Comparison of ENCODE assay signal across 7 mouse cellular contexts in genomic region chr7:114117444-114117905, GRCm38 (mm10). TPM values are rescaled to one million over a fixed set of nuclear protein-coding genes. Genes with fewer than 3 reads are reported as not detected.
DNase-seq lines count a peak whose midpoint lies in the region; ATAC-seq lines count a peak whose summit lies in the region.

TSS of gene Rras2 (minus strand) at chr7:114117781.

- H3K36me3 ChIP-seq in embryonic facial prominence, embryonic 13.5 days, result no peaks in the 10 kb centered on the region
- no peaks in the 10 kb centered on the region for H3K36me3 ChIP-seq in limb, embryonic 13.5 days
- H3K36me3 ChIP-seq in midbrain, embryonic 16.5 days (ENCODE audit: control insufficient read depth, insufficient read depth, low read length), result no peaks in the 10 kb centered on the region

- peak within 1 kb of the TSS; percentile 88 for H3K4me2 ChIP-seq in embryonic facial prominence, embryonic 13.5 days
- H3K4me2 ChIP-seq in limb, embryonic 13.5 days (replicated peaks), result peak within 1 kb of the TSS; percentile 79
- H3K4me2 ChIP-seq in midbrain, embryonic 16.5 days (ENCODE audit: low read length), result peak within 1 kb of the TSS; percentile 81

- H3K27ac ChIP-seq in embryonic facial prominence, embryonic 13.5 days, result peak within 1 kb of the TSS; percentile 85
- H3K27ac ChIP-seq in limb, embryonic 13.5 days, result peak within 1 kb of the TSS; percentile 86
- H3K27ac ChIP-seq in midbrain, embryonic 16.5 days (ENCODE audit: low read length), result peak within 1 kb of the TSS; percentile 91

- ATAC-seq in embryonic facial prominence, embryonic 13.5 days (ENCODE audit: insufficient number of reproducible peaks, insufficient read depth, low FRiP score, low TSS enrichment, low read depth), result peak; percentile 99
- ATAC-seq in limb, embryonic 13.5 days (ENCODE audit: low FRiP score, low read depth), result peak; percentile 98
- ATAC-seq in midbrain, embryonic 16.5 days, result peak; percentile 99

- no peaks in the 10 kb centered on the region for H3K9me3 ChIP-seq in embryonic facial prominence, embryonic 13.5 days
- H3K9me3 ChIP-seq in limb, embryonic 13.5 days, result no peaks in the 10 kb centered on the region
- H3K9me3 ChIP-seq in midbrain, embryonic 16.5 days (replicated peaks; ENCODE audit: control insufficient read depth, low read length, poor library complexity, severe bottlenecking), result no peaks in the 10 kb centered on the region

- peaks cover 7% of the 10 kb centered on the region for H3K27me3 ChIP-seq in embryonic facial prominence, embryonic 13.5 days
- H3K27me3 ChIP-seq in limb, embryonic 13.5 days, result no peaks in the 10 kb centered on the region
- H3K27me3 ChIP-seq in midbrain, embryonic 16.5 days (ENCODE audit: control insufficient read depth, insufficient read depth, low read depth, low read length), result no peaks in the 10 kb centered on the region; the same call in 1 of the 2 replicates

- WGBS in embryonic facial prominence, embryonic 13.5 days, result under 1% methylated on average over 54 of the region's 55 CpGs
- 0% methylated on average over 31 of the region's 55 CpGs for WGBS in limb, embryonic 13.5 days
- WGBS in midbrain, embryonic 16.5 days, result under 1% methylated on average over 43 of the region's 55 CpGs

- peak within 1 kb of the TSS; percentile 84 for H3K4me3 ChIP-seq in embryonic facial prominence, embryonic 13.5 days
- peak within 1 kb of the TSS; percentile 84 for H3K4me3 ChIP-seq in limb, embryonic 13.5 days
- H3K4me3 ChIP-seq in midbrain, embryonic 16.5 days (ENCODE audit: low read depth, low read length), result peak within 1 kb of the TSS; percentile 91

- H3K4me1 ChIP-seq in embryonic facial prominence, embryonic 13.5 days, result peaks cover 12% of the 10 kb centered on the region
- peaks cover 18% of the 10 kb centered on the region for H3K4me1 ChIP-seq in limb, embryonic 13.5 days
- peaks cover 16% of the 10 kb centered on the region for H3K4me1 ChIP-seq in midbrain, embryonic 16.5 days (ENCODE audit: control insufficient read depth, insufficient read depth, low read length)

- peak; percentile 91 for DNase-seq in adrenal gland, postnatal 25 days
- DNase-seq in heart, adult 9 months (ENCODE audit: low spot score in 2 of 2), result peak; percentile 86
- peak; percentile 91 for DNase-seq in kidney, adult 9 months
- DNase-seq in spleen, postnatal 10 days (ENCODE audit: low spot score in 2 of 2), result peak; percentile 44 to 79

- H3K9ac ChIP-seq in embryonic facial prominence, embryonic 13.5 days, result peak within 1 kb of the TSS; percentile 85
- H3K9ac ChIP-seq in limb, embryonic 13.5 days, result peak within 1 kb of the TSS; percentile 86
- H3K9ac ChIP-seq in midbrain, embryonic 16.5 days (ENCODE audit: low read depth, low read length), result peak within 1 kb of the TSS; percentile 92

RNA-seq across cellular contexts. Expression of gene Rras2, which starts in this region (rescaled TPM):
- 23.9 and 28.3 TPM in 2 replicates for total RNA-seq in adrenal gland, postnatal 25 days (2021)
- polyA plus RNA-seq in embryonic facial prominence, embryonic 13.5 days (2015; fragmentation: Nextera tagmentation; extraction: Ambion mirVana), result 20.2 and 21.2 TPM in 2 replicates
- polyA plus RNA-seq in limb, embryonic 13.5 days (2015; fragmentation: Nextera tagmentation; extraction: Ambion mirVana), result 21.8 and 22.2 TPM in 2 replicates
- polyA plus RNA-seq in midbrain, embryonic 16.5 days (2015; fragmentation: Nextera tagmentation; extraction: Ambion mirVana), result 24.7 and 26.8 TPM in 2 replicates

Comparison
In these comparisons a context has a peak if more than half of its experiments do, and no peak if none do; other contexts are left out.
1. Peak in every context shown above with its lines: DNase-seq, ATAC-seq, H3K4me3 ChIP-seq and H3K27ac ChIP-seq.